Mouse (Mus musculus) liver, adult (tissue): Measurements from ENCODE around the gene Prmt9.

ENCODE experiments used
- GATA4 ChIP-seq: IDR thresholded peaks from 2 replicates; pipeline ENCODE4 v1.6.1; 2014; ENCODE audit warnings: mild to moderate bottlenecking, low read length; ENCODE audit not compliant: insufficient replicate concordance

Prmt9 gene

DNA sequence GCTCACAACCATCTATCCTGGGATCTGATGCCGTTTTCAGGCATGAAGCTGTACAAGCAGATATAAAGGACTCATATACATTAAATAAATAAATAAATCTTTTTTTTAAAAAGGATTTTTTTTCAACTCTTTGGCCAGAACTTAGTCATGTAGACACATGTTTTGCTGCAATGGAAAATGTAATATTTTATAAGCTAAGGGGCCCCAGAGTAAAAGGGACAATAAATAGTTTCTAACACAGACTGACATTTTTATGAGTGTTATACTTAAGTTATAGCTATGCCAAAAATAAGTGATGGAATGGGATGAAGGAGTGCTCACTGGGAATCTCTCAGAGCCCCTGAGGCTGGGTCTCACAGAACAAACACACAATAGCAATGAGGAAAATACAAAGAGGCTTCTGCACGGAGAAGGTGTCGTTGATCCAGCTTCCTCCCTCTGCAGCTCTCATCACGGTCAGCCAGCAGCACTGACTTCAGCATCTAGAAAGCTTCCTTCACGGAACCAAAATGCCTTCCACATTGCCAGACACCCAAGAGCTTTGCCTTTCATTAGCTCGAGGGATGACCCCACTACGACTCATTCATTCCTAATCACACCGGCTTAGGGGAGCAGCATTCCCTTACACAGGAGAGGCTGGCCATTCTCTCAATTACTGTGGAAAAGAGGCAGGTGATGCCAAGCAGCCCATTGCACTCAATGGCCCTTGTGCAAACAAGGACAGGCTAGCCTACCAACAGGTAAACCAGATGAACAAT, 28.0 kb upstream of the Prmt9 start:
- no peak for TF ChIP-seq GATA4

- TF ChIP-seq GATA4, result no peak
These were observed 26.2 kb upstream of the Prmt9 start for GRCm38 (mm10) chr8:77522984-77523383.

GRCm38 (mm10) chr8:77524018-77524615, 25.1 kb upstream of the Prmt9 start:
- TF ChIP-seq GATA4, result no peak

DNA sequence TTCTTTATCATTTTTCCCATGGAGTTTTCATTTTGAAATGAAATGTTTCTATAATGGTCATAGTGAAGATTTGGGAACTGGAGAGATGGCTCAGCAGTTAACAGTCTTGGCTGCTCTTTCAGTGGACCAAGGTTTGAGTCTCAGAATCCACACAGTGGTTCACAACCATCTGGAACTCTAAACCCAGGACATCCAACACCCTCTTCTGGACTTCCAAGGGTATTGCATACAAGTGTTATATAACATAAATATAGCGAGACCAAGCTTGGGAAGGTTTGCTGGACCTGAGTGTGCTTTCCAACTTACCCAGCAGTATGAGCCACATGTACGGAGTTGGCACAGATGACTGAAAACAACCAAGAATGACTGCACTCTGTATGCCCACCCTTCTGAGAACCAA, 24.3 kb upstream of the Prmt9 start:
- TF ChIP-seq GATA4, result no peak

GRCm38 (mm10) chr8:77526130-77526529, 23.1 kb upstream of the Prmt9 start:
- no peak for TF ChIP-seq GATA4

DNA sequence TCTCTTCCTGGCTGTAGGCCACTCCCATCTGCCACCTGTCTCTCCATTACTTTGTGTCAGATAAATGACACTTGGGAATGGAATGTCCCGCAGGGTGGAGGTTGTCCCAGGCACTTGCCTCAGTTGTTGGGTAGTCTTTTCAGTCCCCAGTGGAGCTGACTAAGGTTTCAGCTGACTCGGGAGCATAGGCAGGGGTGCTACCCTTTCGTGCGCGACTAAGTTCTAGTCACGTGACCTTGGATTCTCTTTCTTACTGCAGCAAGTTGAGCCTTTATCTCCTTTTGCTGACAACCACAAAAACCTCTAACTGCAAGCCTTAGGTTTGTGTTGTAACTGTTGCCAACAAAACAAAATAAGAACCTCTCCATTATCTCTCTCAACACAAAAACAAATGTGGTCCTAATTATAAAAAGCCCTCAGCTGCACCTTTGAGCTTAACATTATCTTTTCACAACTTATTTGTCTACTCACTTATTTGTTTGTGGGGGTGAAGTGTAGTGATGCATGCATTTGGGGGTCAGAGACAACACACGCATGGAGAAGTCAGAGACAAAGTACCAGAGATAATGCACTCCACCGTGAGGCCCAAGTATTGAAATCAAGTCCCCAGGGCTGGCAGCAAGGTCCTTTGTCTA, 14.7 kb upstream of the Prmt9 start:
- TF ChIP-seq GATA4, result no peak

- TF ChIP-seq GATA4, result peak; percentile 64; the same call in 1 of the 2 replicates
These were observed 14.1 kb upstream of the Prmt9 start for GRCm38 (mm10) chr8:77535026-77535595.

DNA sequence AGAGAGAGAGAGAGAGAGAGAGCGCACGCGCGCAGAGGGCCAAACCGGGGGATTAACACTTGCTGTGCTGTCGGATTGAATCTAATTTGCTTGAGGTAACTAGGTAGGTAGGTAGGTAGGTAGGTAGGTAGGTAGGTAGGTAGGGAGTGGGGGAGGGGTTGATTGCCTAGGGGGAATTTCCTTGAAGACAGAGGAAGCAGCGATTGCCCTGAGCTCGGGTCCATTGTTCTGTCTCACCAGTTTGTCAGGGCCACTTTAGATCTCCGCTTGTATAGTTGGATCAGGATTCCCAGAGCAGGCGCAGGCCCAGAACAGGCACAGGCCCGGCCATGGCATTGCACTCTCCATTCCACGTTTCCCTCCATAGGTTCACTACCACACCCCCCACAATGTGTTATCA, 12.4 kb upstream of the Prmt9 start:
- no peak for TF ChIP-seq GATA4

DNA sequence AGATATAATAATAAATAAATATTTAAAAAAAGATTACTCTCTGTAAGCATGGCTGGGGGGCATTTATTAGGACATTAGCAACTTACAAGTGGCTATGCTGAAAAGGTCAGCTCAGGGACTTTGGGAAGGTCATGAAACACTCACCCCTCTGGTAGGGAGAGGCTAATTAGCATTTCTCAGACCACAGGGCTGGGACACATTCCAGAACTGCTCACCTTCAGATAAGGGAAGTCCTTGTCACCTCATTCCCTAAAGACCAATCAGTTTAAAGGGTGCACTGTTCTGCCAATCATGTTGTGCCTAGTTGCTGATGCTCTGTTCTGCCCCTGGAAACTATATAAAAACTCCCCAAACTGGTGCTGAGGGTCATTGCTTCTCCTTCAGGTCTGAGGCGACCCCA, 10.9 kb upstream of the Prmt9 start:
- no peak for TF ChIP-seq GATA4

GRCm38 (mm10) chr8:77543152-77543777, 5.9 kb upstream of the Prmt9 start:
- no peak for TF ChIP-seq GATA4

DNA sequence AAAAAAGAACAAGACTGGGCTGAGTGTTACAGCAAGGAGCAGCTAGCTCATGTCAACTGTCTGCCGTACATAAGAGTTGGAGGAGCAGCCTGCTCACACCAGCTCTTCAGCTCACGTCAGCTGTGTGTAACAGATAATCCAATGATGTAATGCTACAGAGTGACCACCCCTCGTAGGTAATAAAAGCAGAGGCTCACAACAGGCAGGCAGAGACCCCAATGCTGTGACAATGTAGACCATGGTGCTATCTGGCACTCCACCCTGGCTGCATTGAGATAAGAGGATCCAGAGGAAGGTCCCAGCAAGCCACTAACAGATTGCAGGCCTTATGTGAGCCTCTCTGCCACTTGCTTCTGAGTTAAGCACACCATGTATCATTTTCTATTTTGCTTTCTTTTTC, 4.8 kb upstream of the Prmt9 start:
- no peak for TF ChIP-seq GATA4

DNA sequence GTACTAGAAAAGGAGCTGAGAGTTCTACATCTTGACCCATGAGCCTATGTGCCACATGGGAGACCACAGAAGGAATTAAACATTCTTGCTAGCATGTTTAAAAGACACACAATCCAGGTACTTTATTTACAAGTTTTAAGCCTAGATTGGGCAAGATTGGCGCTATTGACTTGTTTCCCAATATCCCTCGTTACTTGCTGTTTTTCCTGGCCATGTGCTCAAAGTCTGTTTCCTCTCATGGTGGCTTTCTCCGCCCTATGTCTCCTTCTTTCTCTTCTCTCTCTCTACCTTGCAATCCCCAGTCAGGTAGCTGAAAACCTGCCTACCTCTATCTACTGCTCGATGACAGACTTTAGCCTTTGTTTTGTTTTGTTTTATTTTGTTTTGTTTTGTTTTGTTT, 3.6 kb upstream of the Prmt9 start:
- TF ChIP-seq GATA4, result no peak

GRCm38 (mm10) chr8:77549881-77550580, 834 bp downstream of the Prmt9 start:
- TF ChIP-seq GATA4, result no peak

DNA sequence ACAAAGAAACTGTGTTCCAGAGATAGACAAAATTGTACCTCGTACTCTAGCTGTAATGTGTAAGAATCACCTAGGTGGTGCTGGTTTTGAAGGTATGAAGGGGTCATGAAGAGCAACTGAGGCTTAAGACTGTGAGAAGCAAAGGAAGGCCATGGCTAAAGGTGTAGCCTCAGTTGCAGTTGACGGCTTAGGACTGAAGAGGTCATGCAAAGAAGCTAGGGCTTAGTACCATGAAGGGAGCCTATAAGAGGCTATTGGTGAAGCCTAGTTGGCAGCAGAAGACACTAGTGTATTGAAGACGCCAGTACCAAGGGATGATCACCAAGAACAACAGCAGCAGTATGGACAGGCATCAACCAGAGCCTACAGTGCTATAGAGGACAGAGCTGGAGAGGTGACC, 3.3 kb downstream of the Prmt9 start:
- TF ChIP-seq GATA4, result no peak

- no peak for TF ChIP-seq GATA4
These were observed 12.2 kb downstream of the Prmt9 start for GRCm38 (mm10) chr8:77561441-77561840.
